Mouse (Mus musculus): ENCODE data around the gene 4933430I17Rik.

4933430I17Rik gene

DNA sequence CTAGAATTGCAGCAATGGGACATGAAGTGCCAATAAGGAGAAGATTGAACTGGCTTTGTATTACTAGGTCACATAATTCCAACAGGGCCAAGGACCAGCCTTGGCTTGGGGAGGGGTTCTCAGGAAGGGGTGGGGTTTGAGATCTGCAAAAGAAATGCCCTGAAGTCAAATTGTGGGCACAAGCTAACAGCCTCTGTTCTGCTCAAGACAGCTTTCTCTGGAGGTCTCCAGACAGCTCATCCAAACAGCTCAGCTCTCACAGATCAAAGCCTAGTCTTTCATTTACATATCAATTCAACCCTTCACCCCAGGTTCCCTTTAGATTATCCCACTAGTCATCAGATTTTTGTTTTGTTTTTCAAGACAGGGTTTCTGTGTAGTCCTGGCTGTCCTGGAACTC is 19.6 kb downstream of the 4933430I17Rik start:
- no peak for DNase-seq (ENCODE audit: low read depth)

DNA sequence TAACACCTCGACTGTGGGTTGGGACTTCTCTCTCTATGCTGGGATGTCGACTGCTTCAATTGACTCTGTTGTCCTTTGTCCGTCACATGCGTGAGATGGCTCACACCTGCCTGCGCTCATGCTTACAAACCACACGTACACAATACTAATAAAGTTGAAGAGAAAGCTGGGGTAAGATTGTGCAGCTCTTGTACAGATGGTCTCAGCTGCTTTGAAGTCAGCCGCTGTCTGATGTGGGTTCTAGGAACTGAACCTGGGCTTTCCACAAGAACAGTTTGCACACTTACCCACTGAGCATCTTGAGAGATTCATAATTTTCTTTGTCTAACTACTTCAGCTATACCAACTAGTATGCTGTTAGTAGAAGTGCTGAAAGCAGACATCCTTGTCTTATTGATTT is 26.8 kb downstream of the 4933430I17Rik start:
- peak; percentile 35 for DNase-seq (ENCODE audit: low read depth)

DNA sequence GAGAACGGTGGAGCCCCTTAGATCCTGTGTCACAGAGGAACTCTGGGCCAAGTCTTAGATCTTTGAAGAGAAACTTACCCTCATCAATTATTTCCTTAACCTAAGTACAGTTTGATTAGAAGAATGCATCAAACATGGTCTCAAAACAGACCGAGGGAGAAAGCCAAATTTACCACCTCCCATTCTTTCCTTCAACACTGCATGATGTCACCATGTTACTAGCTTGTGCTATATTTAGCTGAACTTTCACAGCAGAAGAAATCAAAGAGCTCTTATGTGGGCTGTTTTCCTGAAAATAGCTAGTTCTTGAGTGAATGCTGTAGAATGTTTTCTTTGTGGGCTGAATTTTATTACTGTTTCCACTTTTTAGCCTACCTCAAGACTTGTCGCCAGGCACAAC is 32.3 kb downstream of the 4933430I17Rik start:
- DNase-seq (ENCODE audit: low read depth), result no peak

- DNase-seq (ENCODE audit: low read depth), result no peak
Measured at GRCm38 (mm10) chr4:62559797-62560329, 34.7 kb downstream of the 4933430I17Rik start, which contains the start of gene Rgs3. TSS of gene Rgs3 (plus strand) at chr4:62559847.

- peak; percentile 96 for DNase-seq (ENCODE audit: low read depth)
Measured at GRCm38 (mm10) chr4:62560963-62561629, 35.9 kb downstream of the 4933430I17Rik start.

DNA sequence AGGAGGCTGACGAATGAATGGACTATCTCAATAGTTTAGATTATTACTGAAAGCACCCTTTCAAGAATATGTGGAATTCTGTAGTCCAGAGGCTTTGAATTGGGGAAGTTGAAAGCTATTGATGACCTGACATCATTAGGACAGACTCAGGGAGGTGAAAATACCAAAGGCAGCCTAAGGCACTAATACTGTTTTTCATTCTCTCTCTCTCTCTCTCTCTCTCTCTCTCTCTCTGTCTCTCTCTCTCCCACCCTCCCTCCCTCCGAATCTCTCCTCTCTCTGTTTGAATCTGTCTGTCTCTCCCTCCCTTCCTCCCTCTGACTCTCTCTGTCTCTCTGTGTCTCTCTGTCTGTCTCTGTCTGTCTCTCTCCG is 36.4 kb downstream of the 4933430I17Rik start:
- DNase-seq (ENCODE audit: low read depth), result no peak

DNA sequence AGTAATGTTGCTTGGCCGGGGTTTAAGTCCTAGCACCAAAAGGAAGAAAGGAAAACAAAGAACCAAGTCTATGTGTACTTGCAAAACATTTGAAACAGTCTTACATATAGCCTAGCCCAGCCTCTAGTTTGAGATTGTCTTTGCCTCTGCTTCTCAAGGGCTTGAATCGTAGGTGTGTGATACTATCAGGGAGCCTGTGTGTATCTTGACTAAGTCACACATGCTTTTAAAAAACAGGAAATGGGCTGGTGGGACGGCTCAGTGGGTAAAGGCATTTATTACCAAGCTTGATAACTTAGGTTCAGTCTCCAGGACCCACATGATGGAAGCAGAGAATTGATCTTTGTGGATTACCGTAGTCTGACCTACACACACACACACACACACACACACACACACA is 36.8 kb downstream of the 4933430I17Rik start:
- DNase-seq (ENCODE audit: low read depth), result peak; percentile 84

GRCm38 (mm10) chr4:62566530-62566929 is 41.4 kb downstream of the 4933430I17Rik start:
- DNase-seq (ENCODE audit: low read depth), result no peak

- DNase-seq (ENCODE audit: low read depth), result no peak
Measured at GRCm38 (mm10) chr4:62567696-62568095, 42.5 kb downstream of the 4933430I17Rik start.

DNA sequence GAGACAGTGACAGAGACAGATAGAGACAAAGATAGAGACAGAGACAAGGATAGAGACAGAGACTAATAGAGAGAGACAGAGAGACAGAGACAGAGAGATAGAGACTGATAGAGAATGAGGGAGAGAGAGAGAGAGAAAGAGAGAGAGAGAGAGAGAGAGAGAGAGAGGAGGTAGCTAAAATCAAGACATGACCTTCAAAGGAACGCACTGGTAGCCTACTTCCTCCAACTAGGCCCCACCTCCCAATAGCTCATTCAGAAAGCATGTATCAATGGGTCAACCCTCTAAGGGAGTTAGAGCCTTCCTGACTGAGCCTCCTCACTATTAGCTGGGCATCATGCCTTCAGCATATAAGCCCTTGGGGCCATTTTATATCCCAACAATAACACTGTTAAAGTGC is 43.2 kb downstream of the 4933430I17Rik start:
- no peak for DNase-seq (ENCODE audit: low read depth)

- no peak for DNase-seq (ENCODE audit: low read depth)
Measured at GRCm38 (mm10) chr4:62569603-62570002, 44.4 kb downstream of the 4933430I17Rik start.

DNA sequence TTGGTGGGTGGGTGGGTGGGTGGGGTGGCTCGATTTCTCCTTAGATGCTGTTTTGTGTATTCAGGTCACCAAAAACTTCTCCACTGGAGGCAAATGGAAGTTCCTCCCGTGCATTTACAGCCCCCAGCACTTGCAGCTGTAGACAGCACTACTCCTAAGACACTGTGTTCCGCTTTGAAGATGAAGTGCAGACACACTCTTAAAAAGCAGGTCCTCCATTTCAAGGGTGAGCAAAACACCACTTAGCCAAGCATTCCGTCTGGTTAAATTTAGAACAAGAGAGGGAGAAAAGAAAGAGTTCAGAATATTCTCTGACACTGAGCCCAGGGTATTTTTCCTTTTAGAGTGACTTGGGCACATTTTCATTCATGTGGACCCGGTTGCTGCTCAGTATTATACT is 44.9 kb downstream of the 4933430I17Rik start:
- no peak for DNase-seq (ENCODE audit: low read depth)

- no peak for DNase-seq (ENCODE audit: low read depth)
Measured at GRCm38 (mm10) chr4:62582365-62583264, 57.4 kb downstream of the 4933430I17Rik start.

- DNase-seq (ENCODE audit: low read depth), result peak; percentile 86
Measured at GRCm38 (mm10) chr4:62583265-62584092, 58.3 kb downstream of the 4933430I17Rik start.

DNA sequence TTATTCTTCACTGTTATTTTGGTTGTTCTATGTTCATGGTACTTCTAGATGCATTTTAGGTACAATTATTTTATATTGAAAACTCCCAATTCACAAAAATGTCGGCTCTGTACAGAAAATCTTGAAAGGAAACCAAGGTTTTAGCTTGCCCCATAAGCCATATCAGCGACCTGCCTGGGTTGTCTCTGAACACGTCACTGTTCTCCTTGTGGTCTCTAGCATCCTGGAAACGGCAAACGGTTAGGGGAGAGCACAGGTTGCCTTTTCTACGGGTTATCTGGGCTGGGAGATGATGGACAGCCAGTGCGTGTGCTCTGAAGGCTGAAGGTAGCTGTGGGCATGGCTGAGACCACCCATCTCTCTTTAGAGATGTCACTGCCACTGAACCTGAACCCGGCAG is 61.9 kb downstream of the 4933430I17Rik start:
- DNase-seq (ENCODE audit: low read depth), result peak; percentile 69

DNA sequence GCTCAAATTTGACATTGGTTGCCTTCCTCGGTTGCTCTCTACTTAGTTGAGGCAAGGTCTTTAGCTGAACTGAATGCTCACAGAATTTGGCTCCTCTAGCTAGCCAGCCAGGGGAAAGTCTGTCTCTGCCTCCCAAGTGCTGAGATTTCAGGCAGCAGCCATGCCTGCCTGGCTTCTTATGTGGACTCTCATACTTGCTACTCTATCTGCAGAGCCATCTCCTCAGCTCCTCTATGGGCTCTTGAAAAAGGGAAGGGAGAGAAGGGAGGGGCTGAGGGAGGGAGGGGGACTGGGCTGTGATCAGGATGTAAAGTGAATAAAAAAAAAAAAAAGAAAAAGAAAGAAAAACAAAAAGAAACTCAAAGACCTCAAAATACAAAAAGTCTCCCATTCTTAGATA is 65.7 kb downstream of the 4933430I17Rik start:
- DNase-seq (ENCODE audit: low read depth), result peak; percentile 46

- DNase-seq (ENCODE audit: low read depth), result peak; percentile 38
Measured at GRCm38 (mm10) chr4:62591326-62591725, 66.2 kb downstream of the 4933430I17Rik start.

DNA sequence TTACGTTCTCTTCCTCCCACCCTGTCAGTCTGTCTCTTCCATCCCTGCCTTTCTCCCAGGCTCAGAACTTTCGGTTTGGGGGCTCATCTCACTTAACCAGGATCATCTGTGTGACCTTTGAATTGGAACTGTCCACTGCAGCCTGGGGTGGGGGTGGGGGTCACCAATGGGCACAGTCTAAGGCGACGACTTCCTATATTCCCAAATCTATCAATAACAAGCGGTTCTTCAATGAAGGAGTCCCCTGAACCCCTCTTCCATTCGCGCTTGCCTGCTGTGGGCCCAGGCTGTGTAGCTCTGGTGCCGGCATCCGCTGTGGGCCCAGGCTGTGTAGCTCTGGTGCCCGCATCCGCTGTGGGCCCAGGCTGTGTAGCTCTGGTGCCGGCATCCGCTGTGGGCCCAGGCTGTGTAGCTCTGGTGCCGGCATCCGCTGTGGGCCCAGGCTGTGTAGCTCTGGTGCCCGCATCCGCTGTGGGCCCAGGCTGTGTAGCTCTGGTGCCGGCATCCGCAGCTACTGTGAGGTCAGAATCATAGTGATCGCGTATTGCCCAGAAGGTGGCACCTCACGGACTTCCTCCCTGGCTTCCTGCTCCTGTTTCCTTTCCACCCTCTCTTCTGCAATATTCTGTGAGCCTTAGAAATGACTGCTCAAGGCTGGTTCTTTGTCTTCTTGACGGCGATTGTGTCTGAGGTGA is 68.5 kb downstream of the 4933430I17Rik start:
- DNase-seq (ENCODE audit: low read depth), result peak; percentile 86

GRCm38 (mm10) chr4:62594442-62594841 is 69.3 kb downstream of the 4933430I17Rik start:
- DNase-seq (ENCODE audit: low read depth), result no peak

DNA sequence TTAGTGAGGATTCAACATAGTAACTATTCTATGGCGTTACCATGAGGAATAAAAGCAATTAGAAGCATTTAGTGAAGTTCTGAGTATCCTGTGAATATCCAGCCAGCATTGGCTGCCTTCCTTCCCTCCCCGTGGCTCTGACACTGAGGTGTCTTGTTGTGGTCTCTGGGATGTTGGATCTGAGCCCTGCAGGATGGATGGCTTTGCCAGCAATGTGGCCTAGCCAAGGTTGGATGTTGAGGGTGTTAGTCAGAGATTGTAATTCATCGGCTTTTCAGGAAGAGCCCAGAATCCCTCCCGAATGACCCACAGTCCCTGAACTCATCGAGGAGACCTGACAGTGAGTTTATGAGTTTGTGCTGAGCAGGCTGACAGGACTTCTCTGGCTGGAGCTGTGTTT is 70.9 kb downstream of the 4933430I17Rik start:
- DNase-seq (ENCODE audit: low read depth), result no peak

Data from induced T-regulatory cell, adult 2 months (primary cell).